Mouse (Mus musculus) heart, postnatal 0 days (tissue): ENCODE results near the gene Rnf40.

Experiments used
- CTCF ChIP-seq: IDR thresholded peaks from 2 replicates; pipeline ENCODE4 v1.5.1; 2016; ENCODE audit warnings: antibody characterized with exemption, control low read depth, low read depth
- EP300 ChIP-seq: IDR thresholded peaks from 2 replicates; pipeline ENCODE4 v1.6.1; 2016; ENCODE audit warnings: antibody characterized with exemption, low read depth

DNA sequence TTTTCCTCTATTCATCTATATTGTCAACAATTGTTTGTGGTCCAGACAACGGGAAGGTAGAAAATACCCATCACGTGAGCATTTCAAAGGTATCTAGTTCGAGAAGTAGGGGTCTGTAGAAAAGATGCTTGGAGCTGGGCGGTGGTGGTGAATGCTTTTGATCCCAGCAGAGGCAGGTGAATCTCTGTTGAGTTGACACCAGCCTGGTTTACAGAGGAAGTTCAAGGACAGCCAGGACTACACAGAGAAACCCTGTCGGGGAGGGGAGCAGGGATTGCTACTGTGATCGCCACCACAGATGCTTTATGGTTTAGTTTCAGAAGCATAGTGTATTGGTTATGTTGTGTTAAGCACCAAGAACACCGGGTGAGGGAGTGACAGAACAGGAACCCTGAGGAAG, 14.5 kb upstream of the Rnf40 start:
- TF ChIP-seq CTCF (no peak), EP300 (no peak)
